Mouse (Mus musculus) spleen, postnatal 4 days (tissue): ENCODE data around the gene Cnn2.
A peak's percentile ranks its signal among the peaks of the same experiment; 100 is the strongest.

Source experiments
- DNase-seq, 2 experiments: peaks; one replicate each; pipeline ENCODE4 v3.0.0; 2022; ENCODE audit warnings: low spot score in 2 of 2

The Cnn2 gene

GRCm38 (mm10) chr10:79970415-79971182, 17.8 kb upstream of the Cnn2 start, which contains the start of gene Grin3b:
Grin3b (plus strand) TSS chr10:79970715.
- no peak for DNase-seq

- no peak for DNase-seq
These were observed 17.2 kb upstream of the Cnn2 start for GRCm38 (mm10) chr10:79971183-79971497.

- DNase-seq = no peak
These were observed 15.6 kb upstream of the Cnn2 start for GRCm38 (mm10) chr10:79972831-79973230.

GRCm38 (mm10) chr10:79974087-79974486, 14.3 kb upstream of the Cnn2 start:
- no peak for DNase-seq

GRCm38 (mm10) chr10:79974668-79975067, 13.7 kb upstream of the Cnn2 start:
- DNase-seq = no peak

GRCm38 (mm10) chr10:79976071-79976721, 12.2 kb upstream of the Cnn2 start:
- no peak for DNase-seq

- DNase-seq = peak in 1 of 2 experiments; percentile 64
These were observed 11.7 kb upstream of the Cnn2 start for GRCm38 (mm10) chr10:79976722-79977107.

GRCm38 (mm10) chr10:79977324-79977723, 11.1 kb upstream of the Cnn2 start:
- DNase-seq = no peak

- DNase-seq = no peak
These were observed 10.3 kb upstream of the Cnn2 start for GRCm38 (mm10) chr10:79978061-79978460.

- DNase-seq = no peak
These were observed 8.8 kb upstream of the Cnn2 start for GRCm38 (mm10) chr10:79979401-79980155.

- no peak for DNase-seq
These were observed 5.2 kb upstream of the Cnn2 start for GRCm38 (mm10) chr10:79983205-79983604.

GRCm38 (mm10) chr10:79983670-79984069, 4.7 kb upstream of the Cnn2 start:
- DNase-seq = peak; percentile 68 to 84

- DNase-seq = peak; percentile 88 to 92
These were observed 4.1 kb upstream of the Cnn2 start, which contains the start of gene Tmem259 for GRCm38 (mm10) chr10:79984195-79984816. Tmem259 (minus strand) TSS chr10:79984330.

GRCm38 (mm10) chr10:79984871-79985270, 3.5 kb upstream of the Cnn2 start:
- DNase-seq = peak; percentile 93 to 96

- DNase-seq = peak; percentile 80 to 87
These were observed 2.8 kb upstream of the Cnn2 start for GRCm38 (mm10) chr10:79985334-79986231.

- peak; percentile 53 to 79 for DNase-seq
These were observed 2.0 kb upstream of the Cnn2 start for GRCm38 (mm10) chr10:79986232-79986878.

GRCm38 (mm10) chr10:79986963-79987362, 1.4 kb upstream of the Cnn2 start:
- peak; percentile 92 to 98 for DNase-seq

GRCm38 (mm10) chr10:79987771-79988505, 446 bp upstream of the Cnn2 start:
- no peak for DNase-seq

- DNase-seq = no peak
These were observed 945 bp downstream of the Cnn2 start for GRCm38 (mm10) chr10:79989272-79989786.

GRCm38 (mm10) chr10:79989870-79990269, 1.5 kb downstream of the Cnn2 start:
- no peak for DNase-seq
